Mouse (Mus musculus): ENCODE results near the gene Agpat4. TPM values are rescaled to one million over a fixed set of nuclear protein-coding genes. Genes with fewer than 3 reads are reported as not detected.

Gene Agpat4
- polyA plus RNA-seq, 1 experiment from 2014 or later = 5.8 TPM

DNA sequence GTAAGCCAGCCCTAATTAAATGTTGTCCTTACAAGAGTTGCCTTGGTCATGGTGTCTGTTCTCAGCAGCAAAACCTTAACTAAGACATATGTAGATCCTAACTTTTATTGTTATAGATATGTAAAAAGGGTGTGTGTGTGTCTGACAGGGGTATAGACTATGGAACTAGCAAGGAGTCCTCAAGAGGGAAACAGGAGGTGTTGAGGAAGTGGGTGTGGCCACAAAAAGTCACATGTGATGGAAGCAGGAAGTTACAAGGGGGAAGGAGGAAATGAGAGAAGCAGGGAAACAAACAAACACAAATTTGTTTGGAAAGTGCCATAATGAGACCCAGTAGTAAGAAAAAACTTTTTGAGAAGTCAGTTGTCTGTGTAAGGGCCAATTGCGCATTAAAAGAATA is 24.5 kb upstream of the Agpat4 start:
- WGBS = 97% methylated on average over 1 of the region's 1 CpGs
- Histone ChIP-seq H3K36me3 (ENCODE audit: control insufficient read depth, insufficient read depth) (no peaks in the 10 kb centered on the region), H3K9me3 (ENCODE audit: control insufficient read depth) (no peaks in the 10 kb centered on the region), H3K4me2 (replicated peaks; ENCODE audit: low read depth) (no peak overlapping the region), H3K9ac (ENCODE audit: low read depth, low read length) (no peak overlapping the region), H3K27me3 (replicated peaks; ENCODE audit: control insufficient read depth, insufficient read depth, low read length) (no peaks in the 10 kb centered on the region), H3K4me1 (replicated peaks; ENCODE audit: control insufficient read depth, insufficient read depth, low read length) (no peaks in the 10 kb centered on the region), H3K27ac (ENCODE audit: low read depth, low read length) (no peak overlapping the region), H3K4me3 (ENCODE audit: low read depth, low read length) (no peak overlapping the region)
- TF ChIP-seq CTCF (IDR thresholded peaks at IDR 0.05; ENCODE audit: low read depth) = no peak
- ATAC-seq = no peak

DNA sequence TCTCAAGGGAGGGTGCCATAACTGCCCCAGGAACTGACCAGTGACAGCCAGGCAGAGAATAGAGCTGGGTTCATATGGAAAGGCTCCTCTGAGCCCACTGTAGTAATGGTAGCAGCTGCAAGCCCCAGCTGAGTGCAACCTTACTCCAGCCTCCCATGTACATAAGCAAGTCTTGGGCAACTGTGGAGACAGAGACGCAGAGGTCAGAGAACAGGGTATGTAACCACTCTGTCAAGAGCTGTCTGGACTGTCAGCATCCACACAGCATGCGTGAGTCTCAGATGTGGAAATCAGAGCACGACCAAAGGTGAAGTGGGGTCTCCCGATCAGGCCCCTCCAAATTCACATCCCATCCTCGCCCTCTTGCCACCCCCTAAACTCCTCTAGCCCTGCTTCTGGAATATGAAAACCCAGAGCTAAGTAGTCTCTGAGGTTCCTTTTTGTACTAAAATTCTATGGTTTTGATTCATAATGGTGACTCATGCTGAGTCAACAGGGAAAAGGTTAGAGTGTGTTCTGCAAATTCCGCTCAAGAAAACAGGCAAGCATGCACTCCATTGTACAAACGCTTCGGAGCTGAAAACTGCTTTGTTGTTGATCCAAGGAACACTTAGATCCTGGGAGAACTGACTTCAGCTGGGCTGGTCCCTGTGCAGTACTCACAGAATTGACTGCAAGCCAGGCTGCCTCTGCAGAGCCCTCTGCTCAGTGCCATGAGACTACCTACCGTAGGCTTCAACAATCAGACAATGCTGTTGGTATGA is 23.5 kb upstream of the Agpat4 start:
- no peaks in the 10 kb centered on the region for H3K36me3 ChIP-seq (ENCODE audit: control insufficient read depth, insufficient read depth)
- no peak overlapping the region for H3K27ac ChIP-seq (ENCODE audit: low read depth, low read length)
- H3K4me3 ChIP-seq (ENCODE audit: low read depth, low read length) = no peak overlapping the region
- H3K4me1 ChIP-seq (replicated peaks; ENCODE audit: control insufficient read depth, insufficient read depth, low read length) = no peaks in the 10 kb centered on the region
- no peak for ATAC-seq
- H3K9ac ChIP-seq (ENCODE audit: low read depth, low read length) = no peak overlapping the region
- no peak overlapping the region for H3K4me2 ChIP-seq (replicated peaks; ENCODE audit: low read depth)
- 86% methylated on average over 9 of the region's 9 CpGs for WGBS
- no peak for TF ChIP-seq CTCF (IDR thresholded peaks at IDR 0.05; ENCODE audit: low read depth)
- no peaks in the 10 kb centered on the region for H3K9me3 ChIP-seq (ENCODE audit: control insufficient read depth)
- no peaks in the 10 kb centered on the region for H3K27me3 ChIP-seq (replicated peaks; ENCODE audit: control insufficient read depth, insufficient read depth, low read length)

DNA sequence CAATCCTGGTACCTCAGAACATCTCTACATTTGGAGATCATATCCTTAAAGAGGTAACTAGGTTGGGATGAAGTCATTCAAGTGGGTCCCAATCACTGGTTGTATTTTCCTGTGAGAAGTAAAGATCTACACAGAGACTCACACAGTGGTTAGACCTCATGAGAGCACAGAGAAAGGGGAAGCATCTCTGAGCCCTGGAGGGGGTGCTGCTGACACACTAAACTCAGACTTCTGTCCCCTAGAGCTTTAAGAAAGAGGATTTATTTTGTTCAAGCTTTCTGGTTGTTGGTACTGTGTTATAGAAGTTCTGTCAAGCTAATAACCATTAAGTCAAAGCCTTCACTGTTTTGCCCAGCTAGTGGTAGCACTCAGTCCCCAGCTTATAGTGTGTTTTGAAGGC is 19.1 kb upstream of the Agpat4 start:
- Histone ChIP-seq H3K4me2 (replicated peaks; ENCODE audit: low read depth) (no peak overlapping the region), H3K4me3 (ENCODE audit: low read depth, low read length) (no peak overlapping the region), H3K27ac (ENCODE audit: low read depth, low read length) (no peak overlapping the region), H3K36me3 (ENCODE audit: control insufficient read depth, insufficient read depth) (no peaks in the 10 kb centered on the region), H3K27me3 (replicated peaks; ENCODE audit: control insufficient read depth, insufficient read depth, low read length) (no peaks in the 10 kb centered on the region), H3K4me1 (replicated peaks; ENCODE audit: control insufficient read depth, insufficient read depth, low read length) (no peaks in the 10 kb centered on the region), H3K9ac (ENCODE audit: low read depth, low read length) (no peak overlapping the region), H3K9me3 (ENCODE audit: control insufficient read depth) (no peaks in the 10 kb centered on the region)
- no peak for TF ChIP-seq CTCF (IDR thresholded peaks at IDR 0.05; ENCODE audit: low read depth)
- ATAC-seq = no peak

DNA sequence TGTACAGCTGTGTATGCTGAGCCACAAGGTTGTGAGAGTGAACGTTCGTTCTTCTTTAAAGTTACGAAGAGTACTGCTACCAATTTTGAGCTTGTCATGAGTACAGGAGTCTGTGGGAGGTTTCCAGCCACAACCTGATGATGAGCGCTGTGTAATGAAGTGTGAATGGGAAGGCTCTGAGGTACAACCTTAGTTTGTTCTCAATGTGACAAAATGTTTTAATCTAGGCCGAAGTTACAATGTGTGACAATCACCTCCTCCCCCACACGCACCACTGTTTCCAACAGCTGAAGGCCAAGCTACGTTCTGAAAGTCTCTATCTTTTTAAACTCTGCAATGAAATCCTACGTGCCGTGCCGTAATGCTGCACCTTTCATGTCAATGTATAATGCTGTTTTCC is 16.2 kb upstream of the Agpat4 start:
- WGBS = 97% methylated on average over 10 of the region's 10 CpGs
- Histone ChIP-seq H3K9me3 (ENCODE audit: control insufficient read depth) (no peaks in the 10 kb centered on the region), H3K36me3 (ENCODE audit: control insufficient read depth, insufficient read depth) (no peaks in the 10 kb centered on the region), H3K4me2 (replicated peaks; ENCODE audit: low read depth) (no peak overlapping the region), H3K27ac (ENCODE audit: low read depth, low read length) (no peak overlapping the region), H3K4me1 (replicated peaks; ENCODE audit: control insufficient read depth, insufficient read depth, low read length) (no peaks in the 10 kb centered on the region), H3K27me3 (replicated peaks; ENCODE audit: control insufficient read depth, insufficient read depth, low read length) (no peaks in the 10 kb centered on the region), H3K9ac (ENCODE audit: low read depth, low read length) (no peak overlapping the region), H3K4me3 (ENCODE audit: low read depth, low read length) (no peak overlapping the region)
- no peak for TF ChIP-seq CTCF (IDR thresholded peaks at IDR 0.05; ENCODE audit: low read depth)
- ATAC-seq = no peak

DNA sequence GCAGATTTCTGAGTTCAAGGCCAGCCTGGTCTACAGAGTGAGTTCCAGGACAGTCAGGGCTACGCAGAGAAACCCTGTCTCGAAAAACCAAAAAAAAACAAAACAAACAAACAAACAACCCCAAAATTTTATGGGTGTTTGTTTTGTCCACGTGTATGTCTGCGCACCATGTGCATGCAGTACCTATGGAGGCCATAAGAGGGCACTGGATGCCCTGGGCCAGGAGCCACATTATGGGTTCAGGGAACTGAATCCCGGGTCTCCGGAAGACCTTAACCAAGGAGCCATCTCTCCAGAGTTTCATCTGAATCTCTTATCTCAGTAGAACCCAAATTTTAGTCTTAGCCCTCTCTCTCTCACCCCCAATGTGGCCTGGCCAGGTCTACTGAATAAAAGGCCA is 14.7 kb upstream of the Agpat4 start:
- no peaks in the 10 kb centered on the region for H3K9me3 ChIP-seq (ENCODE audit: control insufficient read depth)
- H3K9ac ChIP-seq (ENCODE audit: low read depth, low read length) = no peak overlapping the region
- TF ChIP-seq CTCF (IDR thresholded peaks at IDR 0.05; ENCODE audit: low read depth) = peak; percentile 63
- no peaks in the 10 kb centered on the region for H3K36me3 ChIP-seq (ENCODE audit: control insufficient read depth, insufficient read depth)
- no peak for ATAC-seq
- H3K4me2 ChIP-seq (replicated peaks; ENCODE audit: low read depth) = no peak overlapping the region
- no peak overlapping the region for H3K4me3 ChIP-seq (ENCODE audit: low read depth, low read length)
- H3K4me1 ChIP-seq (replicated peaks; ENCODE audit: control insufficient read depth, insufficient read depth, low read length) = no peaks in the 10 kb centered on the region
- no peak overlapping the region for H3K27ac ChIP-seq (ENCODE audit: low read depth, low read length)
- WGBS = 83% methylated on average over 6 of the region's 6 CpGs
- no peaks in the 10 kb centered on the region for H3K27me3 ChIP-seq (replicated peaks; ENCODE audit: control insufficient read depth, insufficient read depth, low read length)

DNA sequence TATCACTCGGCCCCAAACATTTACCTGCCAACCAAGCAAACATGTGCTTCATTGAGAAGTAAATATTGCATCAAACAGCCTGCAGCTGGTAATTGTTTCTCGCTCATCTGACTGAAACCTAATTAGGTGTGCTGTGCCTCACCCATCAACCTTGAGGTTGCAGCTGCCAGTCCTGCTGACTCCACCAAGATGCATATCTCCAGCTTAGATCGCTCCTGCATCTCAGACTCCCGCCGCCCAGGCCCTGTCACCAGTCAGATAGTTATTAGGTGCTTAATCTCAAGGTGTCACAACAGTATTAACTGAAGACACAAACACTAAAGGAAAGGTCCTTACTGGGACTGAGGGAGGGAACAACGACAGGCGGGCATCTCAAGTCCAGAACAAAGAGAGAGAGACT is 14.3 kb upstream of the Agpat4 start:
- H3K4me2 ChIP-seq (replicated peaks; ENCODE audit: low read depth) = no peak overlapping the region
- H3K9me3 ChIP-seq (ENCODE audit: control insufficient read depth) = no peaks in the 10 kb centered on the region
- H3K27ac ChIP-seq (ENCODE audit: low read depth, low read length) = no peak overlapping the region
- WGBS = 64% methylated on average over 7 of the region's 7 CpGs
- H3K4me1 ChIP-seq (replicated peaks; ENCODE audit: control insufficient read depth, insufficient read depth, low read length) = no peaks in the 10 kb centered on the region
- no peak overlapping the region for H3K9ac ChIP-seq (ENCODE audit: low read depth, low read length)
- no peaks in the 10 kb centered on the region for H3K36me3 ChIP-seq (ENCODE audit: control insufficient read depth, insufficient read depth)
- no peaks in the 10 kb centered on the region for H3K27me3 ChIP-seq (replicated peaks; ENCODE audit: control insufficient read depth, insufficient read depth, low read length)
- H3K4me3 ChIP-seq (ENCODE audit: low read depth, low read length) = no peak overlapping the region
- no peak for ATAC-seq
- TF ChIP-seq CTCF (IDR thresholded peaks at IDR 0.05; ENCODE audit: low read depth) = no peak

DNA sequence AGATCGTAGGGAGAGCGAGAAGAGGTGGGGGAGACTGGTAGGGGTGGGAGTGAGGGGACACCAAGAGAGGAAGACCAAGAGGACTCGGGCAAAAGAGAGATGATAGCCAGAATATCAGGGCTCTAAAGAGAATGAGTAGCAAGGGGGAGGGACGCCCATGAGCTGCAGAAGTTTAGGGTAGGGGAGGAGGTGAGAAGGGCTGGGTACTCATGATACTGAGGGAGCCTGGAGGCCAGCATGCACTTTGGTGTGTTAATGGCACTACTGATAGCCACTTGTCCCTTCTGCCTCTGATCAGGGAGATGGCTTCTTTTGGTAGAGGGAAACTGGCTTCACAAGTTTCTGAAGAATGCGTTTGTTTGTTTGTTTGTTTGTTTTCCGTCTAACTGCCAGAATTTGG is 13.8 kb upstream of the Agpat4 start:
- Histone ChIP-seq H3K36me3 (ENCODE audit: control insufficient read depth, insufficient read depth) (no peaks in the 10 kb centered on the region), H3K27me3 (replicated peaks; ENCODE audit: control insufficient read depth, insufficient read depth, low read length) (no peaks in the 10 kb centered on the region), H3K9me3 (ENCODE audit: control insufficient read depth) (no peaks in the 10 kb centered on the region), H3K4me3 (ENCODE audit: low read depth, low read length) (no peak overlapping the region), H3K4me1 (replicated peaks; ENCODE audit: control insufficient read depth, insufficient read depth, low read length) (no peaks in the 10 kb centered on the region), H3K9ac (ENCODE audit: low read depth, low read length) (no peak overlapping the region), H3K4me2 (replicated peaks; ENCODE audit: low read depth) (no peak overlapping the region), H3K27ac (ENCODE audit: low read depth, low read length) (no peak overlapping the region)
- ATAC-seq = no peak
- 81% methylated on average over 6 of the region's 6 CpGs for WGBS
- no peak for TF ChIP-seq CTCF (IDR thresholded peaks at IDR 0.05; ENCODE audit: low read depth)
